In the genomic region with DNA sequence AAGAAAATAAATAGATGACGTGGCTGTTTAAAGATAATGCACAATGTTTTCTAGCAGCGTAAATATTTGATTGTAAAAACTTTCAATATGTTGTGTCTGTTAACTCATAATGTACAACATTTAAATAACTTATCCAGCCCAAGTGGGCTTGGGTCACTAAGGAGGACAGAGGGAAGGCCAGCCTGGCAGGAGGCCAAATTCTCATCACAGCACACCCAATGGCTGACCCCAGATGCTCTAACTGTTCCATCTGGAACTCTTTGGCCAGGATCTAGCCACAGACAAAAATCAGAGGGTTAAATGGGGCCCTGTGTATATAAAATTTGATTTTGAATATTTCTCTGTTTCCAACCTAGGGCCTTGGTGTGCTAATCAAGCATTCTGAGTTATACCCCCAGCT, we compare ENCODE assay signal across 14 mouse cellular contexts.
"Had no signal": no experiment of that assay in that cellular context is flagged by ENCODE, and none has a peak within 500 bp of the region (broad histone marks: within the 10 kb centered on the region; RNA-seq: fewer than 3 reads in every experiment).

No protein-coding gene starts in this region.

- DNase-seq: kidney, adult 11 months; kidney, adult 8-10 months; kidney, postnatal 10 days; kidney, postnatal 36 days; layer of hippocampus, postnatal 36 days; liver; lung, adult 2 months; lung, postnatal 36 days; right cerebral cortex, adult 18-20 months; right cerebral cortex, postnatal 14 days; right cerebral cortex, postnatal 4 days; thymus, adult 2 months; thymus, postnatal 14 days; thymus, postnatal 4 days had no signal
